Mouse (Mus musculus) ES-E14 (cell line): ENCODE measurements around the gene Fanca.

ENCODE experiments used
- HCFC1 ChIP-seq: IDR thresholded peaks from 2 replicates; pipeline ENCODE4 v1.6.1; 2012; ENCODE audit warnings: low read length, inconsistent platforms, borderline replicate concordance; ENCODE audit not compliant: insufficient read depth
- MAFK ChIP-seq: IDR thresholded peaks from 2 replicates; pipeline ENCODE4 v1.6.1; 2014; ENCODE audit warnings: mild to moderate bottlenecking, low read depth, low read length, inconsistent platforms; ENCODE audit not compliant: insufficient read depth
- ZNF384 ChIP-seq: IDR thresholded peaks from 2 replicates; pipeline ENCODE4 v1.6.1; 2012; ENCODE audit warnings: low read depth, low read length, inconsistent platforms

- TF ChIP-seq MAFK (no peak), HCFC1 (no peak), ZNF384 (no peak)
Measured at GRCm38 (mm10) chr8:123253451-123254098, 64.8 kb downstream of the Fanca start.
